Mouse (Mus musculus) activated CD4-positive, CD25-positive, alpha-beta regulatory T cell (primary cell): Measurements from ENCODE around the gene Hic2. TPM values are rescaled to one million over a fixed set of nuclear protein-coding genes. Genes with fewer than 3 reads are reported as not detected.

Source experiments
- polyA plus RNA-seq, 2 experiments: library from polyadenylated mRNA; unstranded; fragments of 100-300 nt; shearing (Covaris generic); gene quantifications; one replicate each; pipeline ENCODE4 v1.2.1; 2017

The Hic2 gene
- 1 to 10 TPM; 1.3 to 1.9 TPM for polyA plus RNA-seq

DNA sequence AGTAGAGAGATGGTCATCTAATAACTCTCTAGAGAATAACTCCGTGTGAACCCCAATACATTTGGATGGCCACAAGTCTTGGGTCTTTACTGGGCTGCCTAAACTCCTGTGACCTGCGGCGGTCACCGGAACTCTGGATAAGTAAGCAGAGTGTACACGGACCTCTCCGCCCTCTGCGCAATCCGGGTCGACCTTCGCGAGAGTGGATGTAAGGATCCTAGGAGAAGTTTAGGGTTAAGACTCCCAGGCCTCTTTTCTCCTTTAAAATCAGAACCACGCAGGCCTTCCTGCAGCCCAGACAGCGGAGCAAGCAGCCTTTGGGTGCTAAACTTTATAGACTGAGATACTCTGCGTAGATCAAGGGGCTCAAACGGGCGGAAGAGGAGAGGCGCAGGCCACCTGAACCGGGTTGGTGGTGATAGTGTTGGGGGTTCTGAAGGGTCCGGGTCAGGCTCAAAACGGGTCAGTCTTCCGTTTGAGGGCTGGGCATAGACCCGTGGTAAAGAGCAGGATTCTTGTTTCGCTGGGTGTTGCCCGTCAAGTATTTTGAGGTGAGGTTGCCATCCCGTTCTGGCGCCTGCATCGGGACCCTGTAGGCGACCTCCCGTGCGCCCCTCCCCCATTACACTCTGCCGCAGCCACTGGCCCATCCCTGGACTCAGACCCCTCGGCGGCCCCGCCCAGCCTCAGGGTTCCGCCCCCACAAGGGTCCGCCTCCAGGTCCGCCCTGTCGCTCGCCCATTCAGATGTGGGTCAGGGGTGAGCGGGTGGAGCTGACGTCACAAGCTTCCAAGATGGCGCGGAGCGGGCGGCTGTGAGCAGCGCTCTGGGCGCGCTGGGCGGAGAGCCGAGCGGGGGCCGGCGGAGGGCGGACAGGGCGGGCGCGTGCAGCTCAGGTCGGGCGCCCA lies at the start of gene Hic2:
Gene Hic2 (plus strand): TSS at position 779 of the 908 bp plus-strand sequence.

DNA sequence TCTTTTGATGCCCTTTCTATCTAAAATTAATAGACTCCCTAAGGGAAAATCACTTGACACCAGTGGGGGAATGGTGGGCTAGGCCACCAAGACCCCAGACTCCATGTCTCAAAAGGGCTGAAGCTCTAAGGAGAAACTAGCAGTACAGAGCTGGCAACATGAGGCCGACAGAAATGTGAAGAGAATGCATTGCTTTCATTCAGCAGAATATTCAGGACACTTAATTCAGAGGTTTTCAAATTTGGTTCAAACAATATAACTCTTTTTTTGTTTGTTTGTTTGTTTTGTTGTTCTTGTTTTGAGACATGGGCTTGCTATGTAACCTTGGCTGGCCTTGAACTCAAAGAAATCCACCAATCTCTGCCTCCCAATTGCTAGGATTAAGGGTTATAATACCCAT lies 30.8 kb upstream of the Hic2 start, which contains the start of gene Ube2l3:
Gene Ube2l3 (minus strand): TSS at position 101 of the 400 bp plus-strand sequence.

DNA sequence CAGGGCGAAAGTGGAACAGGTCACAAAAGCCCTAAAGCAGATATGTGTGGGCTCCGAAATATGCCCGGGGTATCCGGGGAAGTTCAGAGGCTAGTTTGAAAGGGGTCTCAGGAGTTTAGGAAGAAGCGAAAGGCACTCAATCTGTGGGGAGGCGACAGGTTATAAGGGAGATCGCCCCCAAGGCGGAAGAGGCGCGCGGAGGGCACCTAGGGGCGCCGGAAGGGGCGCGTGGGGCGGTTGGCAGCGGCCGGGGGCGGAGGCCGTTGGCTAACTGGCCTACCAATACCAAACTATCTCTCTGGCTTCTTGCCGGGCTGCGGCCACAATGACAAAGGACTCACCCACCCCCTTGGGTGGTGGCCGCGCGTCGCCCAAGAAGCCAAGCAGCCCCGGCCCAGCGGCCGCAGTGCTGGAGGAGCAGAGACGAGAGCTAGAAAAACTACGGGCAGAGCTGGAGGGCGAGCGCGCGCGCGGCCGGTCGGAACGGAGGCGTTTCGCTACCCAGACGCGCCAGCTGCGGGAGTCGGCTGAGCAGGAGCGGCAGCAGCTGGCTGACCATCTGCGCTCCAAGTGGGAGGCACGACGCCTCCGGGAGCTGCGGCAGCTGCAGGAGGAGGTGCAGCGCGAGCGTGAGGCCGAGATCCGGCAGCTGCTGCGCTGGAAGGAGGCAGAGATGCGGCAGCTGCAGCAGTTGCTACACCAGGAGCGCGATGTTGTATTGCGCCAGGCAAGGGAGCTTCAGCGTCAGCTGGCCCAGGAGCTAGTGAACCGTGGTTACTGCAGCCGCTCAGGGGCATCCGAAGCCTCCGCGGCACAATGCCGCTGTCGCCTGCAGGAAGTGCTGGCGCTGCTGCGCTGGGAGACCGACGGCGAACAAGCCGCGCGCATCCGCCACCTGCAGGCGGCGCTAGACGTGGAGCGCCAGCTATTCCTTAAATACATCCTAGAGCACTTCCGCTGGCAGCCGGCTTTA lies 24.7 kb upstream of the Hic2 start, which contains the start of gene Rimbp3:
Gene Rimbp3 (plus strand): TSS at position 215 of the 973 bp plus-strand sequence.

DNA sequence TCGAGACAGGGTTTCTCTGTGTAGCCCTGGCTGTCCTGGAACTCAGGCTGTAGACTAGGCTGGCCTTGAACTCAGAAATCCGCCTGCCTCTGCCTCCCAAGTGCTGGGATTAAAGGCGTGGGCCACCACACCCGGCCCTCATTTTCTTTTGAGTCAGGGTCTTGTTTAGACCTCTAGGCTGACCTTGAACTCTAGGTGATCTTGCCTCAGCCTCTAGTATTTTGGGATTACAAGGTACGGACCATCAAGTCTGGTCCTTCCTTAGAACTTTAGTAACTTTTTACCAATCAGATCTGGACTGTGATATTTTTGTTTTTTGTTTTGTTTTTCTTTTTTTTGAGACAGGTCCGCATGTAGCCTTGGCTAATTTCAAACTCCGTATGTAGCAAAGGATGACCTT lies 42.3 kb downstream of the Hic2 start, which contains the start of gene Tmem191c:
Gene Tmem191c (plus strand): TSS at position 357 of the 400 bp plus-strand sequence.

Other genes with a start within 250 kb of the Hic2 start
- gene Ypel1, start 163.9 kb upstream of the Hic2 start, polyA plus RNA-seq, result 1 to 10 TPM; 3.9 to 4.4 TPM
- gene Ppil2, start 122.3 kb upstream of the Hic2 start, polyA plus RNA-seq, result 100 to 1,000 TPM; 211 to 228 TPM
- 1 to 10 TPM; 6.4 to 6.7 TPM for gene 2610318N02Rik, start 108.4 kb upstream of the Hic2 start, polyA plus RNA-seq
- gene Sdf2l1, start 101.2 kb upstream of the Hic2 start, polyA plus RNA-seq, result 10 to 100 TPM; 31.0 to 51.1 TPM
- 10 to 100 TPM; 13.1 to 17.1 TPM for gene Ydjc, start 89.0 kb upstream of the Hic2 start, polyA plus RNA-seq
- gene Ccdc116, start 86.3 kb upstream of the Hic2 start, polyA plus RNA-seq, result 1 to 10 TPM in 1 of 2 experiments, under 1 TPM in 1; 0.60 to 1.8 TPM
- gene Ube2l3, start 30.9 kb upstream of the Hic2 start, polyA plus RNA-seq, result 100 to 1,000 TPM; 362 TPM
- gene Rimbp3, start 25.0 kb upstream of the Hic2 start, polyA plus RNA-seq, result under 1 TPM; 0.04 to 0.18 TPM
- 100 to 1,000 TPM; 102 to 147 TPM for gene Tmem191c, start 42.5 kb downstream of the Hic2 start, polyA plus RNA-seq
- under 1 TPM; 0.16 to 0.26 TPM for gene Serpind1, start 97.8 kb downstream of the Hic2 start, polyA plus RNA-seq
- 10 to 100 TPM; 19.2 to 20.7 TPM for gene Snap29, start 172.4 kb downstream of the Hic2 start, polyA plus RNA-seq
- gene Pi4ka, start 172.7 kb downstream of the Hic2 start, polyA plus RNA-seq, result 10 to 100 TPM; 50.3 to 57.9 TPM
- gene Crkl, start 218.4 kb downstream of the Hic2 start, polyA plus RNA-seq, result 10 to 100 TPM; 55.7 to 70.5 TPM